Mouse (Mus musculus) cerebellum, adult 2 months (tissue): ENCODE data around the gene Glmp.

Source experiments
- CTCF ChIP-seq: fragments of 200-500 bp; IDR thresholded peaks from 2 replicates; pipeline ENCODE4 v1.5.1; 2011; ENCODE audit warnings: low read depth, mild to moderate bottlenecking, control low read depth, low read length, moderate library complexity, borderline replicate concordance; ENCODE audit not compliant: insufficient read depth
- POLR2A ChIP-seq: fragments of 200-500 bp; IDR thresholded peaks from 2 replicates; pipeline ENCODE4 v1.6.1; 2011; ENCODE audit warnings: low read length, control low read depth, borderline replicate concordance; ENCODE audit not compliant: insufficient read depth

GRCm38 (mm10) chr3:88280035-88280434, 44.8 kb upstream of the Glmp start:
- TF ChIP-seq POLR2A (no peak), CTCF (no peak)
